Mouse (Mus musculus) neural tube, embryonic 15.5 days (tissue): ENCODE measurements at regions not wholly inside any gene's neighbourhood (a gene's known extent, or its start where the extent isn't known, plus 50 kb on each side); places are given as distances from the start of the nearest gene placed in this dataset.

Source experiments
- ATAC-seq: fragments of 200-750 bp; cut with Nextera tagmentation; 2 replicates; pipeline ENCODE4 v1.8.0; 2017; ENCODE audit warnings: mild to moderate bottlenecking, moderate TSS enrichment, moderate library complexity; ENCODE audit not compliant: low FRiP score
- H3K27ac ChIP-seq: fragments of 300-500 bp; sonication (generic); replicated peaks from 2 replicates; pipeline ENCODE4 v1.5.1; 2015; ENCODE audit warnings: mild to moderate bottlenecking, inconsistent platforms
- H3K27me3 ChIP-seq: fragments of 300-500 bp; sonication (generic); replicated peaks from 2 replicates; pipeline ENCODE4 v1.6.1; 2015; ENCODE audit warnings: inconsistent platforms
- H3K36me3 ChIP-seq: fragments of 300-500 bp; sonication (generic); 2 replicates; pipeline ENCODE4 v1.6.1; 2015; ENCODE audit warnings: inconsistent platforms
- H3K4me1 ChIP-seq: fragments of 300-500 bp; sonication (generic); 2 replicates; pipeline ENCODE4 v1.6.1; 2015; ENCODE audit warnings: inconsistent platforms
- H3K4me2 ChIP-seq: fragments of 300-500 bp; sonication (generic); 2 replicates; pipeline ENCODE4 v1.6.1; 2015; ENCODE audit warnings: inconsistent platforms, mild to moderate bottlenecking, moderate library complexity
- H3K4me3 ChIP-seq: fragments of 300-500 bp; sonication (generic); replicated peaks from 2 replicates; pipeline ENCODE4 v1.5.1; 2015; ENCODE audit warnings: mild to moderate bottlenecking, inconsistent platforms
- H3K9ac ChIP-seq: fragments of 300-500 bp; sonication (generic); replicated peaks from 2 replicates; pipeline ENCODE4 v1.6.1; 2015; ENCODE audit warnings: mild to moderate bottlenecking, inconsistent platforms
- H3K9me3 ChIP-seq: fragments of 300-500 bp; sonication (generic); replicated peaks from 2 replicates; pipeline ENCODE4 v1.6.1; 2016; ENCODE audit warnings: inconsistent platforms
- WGBS: fragments of 180-500 bp; shearing (Covaris S2); methylation state at CpG from one replicate; pipeline ENCODE4 v1.1.7; 2015; ENCODE audit warnings: mixed read lengths; 5-methylcytosine and 5-hydroxymethylcytosine counted together

DNA sequence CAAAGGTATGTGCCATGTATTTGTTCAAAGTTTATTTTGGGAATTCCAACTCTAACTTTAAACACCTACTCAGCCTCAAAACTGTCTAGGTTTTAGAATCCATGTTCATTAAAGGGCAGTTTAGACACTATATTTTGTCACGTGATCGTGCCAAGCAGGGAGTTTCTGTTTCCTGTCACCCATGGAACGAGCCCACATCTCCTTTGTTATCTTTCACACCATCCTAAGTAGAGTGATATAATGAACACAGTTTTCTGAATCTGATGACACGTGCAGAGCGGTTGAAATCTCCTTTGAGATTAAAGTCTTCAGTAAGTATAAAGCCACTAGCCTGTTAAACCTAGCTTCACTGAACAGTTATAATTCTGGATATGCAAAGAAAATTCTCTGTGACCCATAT lies 1066.1 kb downstream of the Gsdmc2 start:
- Histone ChIP-seq H3K4me1 (no peaks in the 10 kb centered on the region), H3K9me3 (no peaks in the 10 kb centered on the region), H3K4me3 (no peak overlapping the region), H3K27me3 (no peaks in the 10 kb centered on the region), H3K36me3 (no peaks in the 10 kb centered on the region), H3K4me2 (no peak overlapping the region), H3K9ac (no peak overlapping the region), H3K27ac (no peak overlapping the region)
- no peak for ATAC-seq
- WGBS: 90% methylated on average over 5 of the region's 5 CpGs

DNA sequence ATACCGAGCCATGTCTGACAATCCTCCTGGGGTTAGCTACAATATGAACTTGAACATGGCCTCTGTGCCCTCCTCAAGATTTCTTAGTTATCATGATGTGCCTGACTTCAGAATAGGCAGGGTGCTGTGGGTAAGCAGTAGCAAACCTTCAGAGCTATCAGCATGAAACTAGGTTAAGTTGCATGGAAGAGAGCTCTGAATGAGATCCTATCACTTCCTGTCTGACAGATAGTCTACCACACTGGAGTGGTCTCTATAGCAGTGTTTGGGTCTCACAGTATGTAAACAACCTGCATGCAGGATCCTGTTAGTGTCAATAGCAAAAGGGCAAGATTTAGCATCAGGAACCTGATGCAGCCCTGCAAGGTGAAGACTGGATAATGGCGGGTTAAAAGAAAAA lies 1092.3 kb downstream of the Gsdmc2 start:
- 92% methylated on average over 2 of the region's 2 CpGs for WGBS
- Histone ChIP-seq H3K4me2 (no peak overlapping the region), H3K27me3 (no peaks in the 10 kb centered on the region), H3K27ac (no peak overlapping the region), H3K9me3 (no peaks in the 10 kb centered on the region), H3K4me1 (no peaks in the 10 kb centered on the region), H3K9ac (no peak overlapping the region), H3K36me3 (no peaks in the 10 kb centered on the region), H3K4me3 (no peak overlapping the region)
- no peak for ATAC-seq

DNA sequence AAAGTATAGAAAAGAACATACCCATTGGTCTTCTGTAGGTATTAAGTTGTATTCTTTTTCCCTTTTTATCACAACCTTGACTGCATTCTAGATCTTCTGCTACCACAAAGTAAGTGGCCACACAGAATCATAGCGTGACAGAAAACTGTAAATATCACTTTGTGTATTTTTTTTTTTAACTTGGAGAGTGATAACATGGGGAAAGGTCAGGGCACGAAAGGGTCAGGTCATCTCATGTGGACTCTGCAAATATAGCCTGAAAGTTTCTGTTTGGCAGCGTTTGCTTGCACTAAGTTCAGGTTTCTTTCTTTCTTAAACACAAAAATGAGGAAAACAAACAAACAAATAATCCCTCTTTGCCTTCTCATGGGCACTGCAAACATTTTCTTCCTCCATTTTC lies 1101.1 kb downstream of the Gsdmc2 start:
- no peak overlapping the region for H3K4me2 ChIP-seq
- H3K9me3 ChIP-seq: no peaks in the 10 kb centered on the region
- no peaks in the 10 kb centered on the region for H3K36me3 ChIP-seq
- H3K4me3 ChIP-seq: no peak overlapping the region
- no peaks in the 10 kb centered on the region for H3K4me1 ChIP-seq
- no peak for ATAC-seq
- 88% methylated on average over 3 of the region's 3 CpGs for WGBS
- H3K9ac ChIP-seq: no peak overlapping the region
- no peaks in the 10 kb centered on the region for H3K27me3 ChIP-seq
- H3K27ac ChIP-seq: no peak overlapping the region

DNA sequence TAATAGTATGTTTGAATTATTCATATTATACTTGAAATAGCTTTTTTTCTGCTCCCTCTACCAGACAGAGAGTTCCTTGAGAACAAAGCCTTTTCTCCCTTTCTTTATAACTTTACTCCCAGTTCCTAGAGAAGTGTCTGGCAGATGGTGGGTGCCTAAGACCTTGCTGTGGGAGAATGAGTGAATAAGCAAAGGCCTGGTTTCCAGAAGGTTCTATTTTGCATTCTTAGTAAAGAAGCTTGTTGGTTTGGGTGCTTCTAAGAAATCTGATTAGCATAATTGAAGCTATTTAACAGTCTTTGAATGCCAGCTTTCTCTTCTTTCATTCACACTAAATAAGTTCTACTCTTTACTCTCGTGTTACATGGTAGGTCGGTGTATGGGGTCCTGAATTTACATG lies 1104.2 kb downstream of the Gsdmc2 start:
- H3K9me3 ChIP-seq: no peaks in the 10 kb centered on the region
- no peak for ATAC-seq
- 38% methylated on average over 2 of the region's 2 CpGs for WGBS

DNA sequence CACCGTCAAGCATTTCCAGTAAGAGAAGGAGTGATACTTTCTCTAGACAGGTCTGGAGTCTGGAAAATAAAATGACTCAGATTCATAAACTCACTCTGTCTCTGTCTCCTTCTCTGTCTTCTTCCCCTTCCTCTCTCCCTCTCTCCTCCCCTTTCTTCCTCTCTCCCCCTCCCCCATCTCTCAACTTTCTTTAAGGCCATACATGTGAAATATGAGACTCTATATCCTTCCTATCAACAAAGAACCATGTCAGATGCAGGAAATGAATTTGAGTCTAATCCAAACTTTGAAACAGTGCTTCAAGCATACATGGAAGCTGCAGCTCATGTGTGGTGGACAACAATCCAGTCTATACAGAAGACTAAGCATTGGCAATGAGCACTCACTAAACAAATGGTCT lies 1109.6 kb downstream of the Gsdmc2 start:
- no peak for ATAC-seq
- no peak overlapping the region for H3K4me3 ChIP-seq
- no peak overlapping the region for H3K9ac ChIP-seq
- no peaks in the 10 kb centered on the region for H3K4me1 ChIP-seq
- no peaks in the 10 kb centered on the region for H3K36me3 ChIP-seq
- no peaks in the 10 kb centered on the region for H3K9me3 ChIP-seq
- H3K27ac ChIP-seq: no peak overlapping the region
- no peaks in the 10 kb centered on the region for H3K27me3 ChIP-seq
- 89% methylated on average over 1 of the region's 1 CpGs for WGBS
- no peak overlapping the region for H3K4me2 ChIP-seq

More for the DNA sequence above, 1104.2 kb downstream of the Gsdmc2 start:
- Histone ChIP-seq H3K36me3 (no peaks in the 10 kb centered on the region), H3K27me3 (no peaks in the 10 kb centered on the region), H3K4me2 (no peak overlapping the region), H3K4me1 (no peaks in the 10 kb centered on the region), H3K9ac (no peak overlapping the region), H3K4me3 (no peak overlapping the region), H3K27ac (no peak overlapping the region)

DNA sequence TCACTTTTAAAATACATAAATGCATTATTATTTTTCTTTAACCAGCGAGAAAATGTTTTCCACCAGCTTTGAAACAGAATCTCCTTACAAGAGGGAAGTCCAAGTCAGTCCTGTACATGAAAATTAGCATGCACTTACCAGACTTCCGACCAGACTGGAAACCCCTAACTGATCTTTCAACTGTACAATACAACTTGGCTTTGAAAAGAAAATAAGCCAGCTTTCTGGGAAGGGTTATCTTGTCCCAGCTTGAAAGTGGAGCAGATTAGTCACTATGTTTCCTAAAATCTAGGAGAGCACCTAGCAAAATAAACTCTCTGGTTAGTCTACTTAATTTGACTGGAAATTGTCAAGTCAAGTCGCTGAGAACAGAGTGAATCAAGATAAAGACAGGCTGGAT lies 1110.1 kb downstream of the Gsdmc2 start:
- H3K36me3 ChIP-seq: no peaks in the 10 kb centered on the region

DNA sequence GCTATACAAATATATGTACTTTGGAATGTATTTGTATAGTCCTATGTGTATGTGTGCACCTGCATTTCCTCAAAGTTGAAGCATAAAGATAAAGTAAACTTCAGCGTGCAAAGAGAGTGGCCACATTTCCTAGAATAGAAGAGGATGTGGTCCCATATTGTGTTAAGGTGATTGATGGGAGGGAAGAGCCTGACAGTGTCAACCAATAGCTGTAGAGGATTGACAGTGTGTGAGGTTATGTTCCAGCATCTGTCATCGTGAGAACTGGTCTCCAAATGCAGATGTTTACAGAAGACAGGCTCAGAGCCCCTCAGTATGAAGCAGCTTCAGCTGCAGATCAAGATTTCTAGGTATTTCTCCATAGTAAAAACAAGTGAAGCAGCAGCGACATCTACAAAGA lies 1114.5 kb downstream of the Gsdmc2 start:
- no peak overlapping the region for H3K4me3 ChIP-seq
- H3K27ac ChIP-seq: no peak overlapping the region
- WGBS: 87% methylated on average over 3 of the region's 3 CpGs
- no peaks in the 10 kb centered on the region for H3K27me3 ChIP-seq
- no peak for ATAC-seq
- H3K9me3 ChIP-seq: no peaks in the 10 kb centered on the region
- no peaks in the 10 kb centered on the region for H3K4me1 ChIP-seq
- H3K36me3 ChIP-seq: no peaks in the 10 kb centered on the region
- H3K9ac ChIP-seq: no peak overlapping the region
- no peak overlapping the region for H3K4me2 ChIP-seq

More for the DNA sequence above, 1110.1 kb downstream of the Gsdmc2 start:
- Histone ChIP-seq H3K4me3 (no peak overlapping the region), H3K9me3 (no peaks in the 10 kb centered on the region), H3K9ac (no peak overlapping the region), H3K4me1 (no peaks in the 10 kb centered on the region), H3K27me3 (no peaks in the 10 kb centered on the region), H3K27ac (no peak overlapping the region), H3K4me2 (no peak overlapping the region)
- 84% methylated on average over 3 of the region's 3 CpGs for WGBS
- ATAC-seq: no peak

DNA sequence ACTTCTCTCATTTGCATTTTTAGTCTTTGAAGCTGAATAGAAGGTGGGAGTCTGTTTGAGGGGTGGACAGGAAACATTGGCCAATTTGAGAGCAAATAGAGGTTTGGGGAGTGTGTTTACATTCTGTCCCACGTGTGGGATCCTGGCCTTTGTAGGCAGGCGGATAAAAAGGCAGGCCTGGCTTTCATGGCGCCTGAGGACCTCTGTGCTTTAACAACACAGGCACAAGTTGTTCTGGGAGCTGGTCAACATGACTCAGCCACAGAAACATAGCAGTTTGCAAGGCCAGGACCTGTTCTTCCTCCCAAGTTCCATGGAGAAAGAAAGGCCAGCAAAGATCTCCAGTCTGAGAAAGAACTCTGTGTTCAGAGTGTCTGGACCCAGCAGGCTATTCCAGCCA lies 1130.7 kb downstream of the Gsdmc2 start:
- H3K27ac ChIP-seq: no peak overlapping the region
- no peak overlapping the region for H3K4me3 ChIP-seq
- H3K9me3 ChIP-seq: no peaks in the 10 kb centered on the region
- H3K27me3 ChIP-seq: no peaks in the 10 kb centered on the region
- H3K4me2 ChIP-seq: no peak overlapping the region
- WGBS: 71% methylated on average over 3 of the region's 3 CpGs
- H3K9ac ChIP-seq: no peak overlapping the region
- H3K4me1 ChIP-seq: no peaks in the 10 kb centered on the region
- no peak for ATAC-seq
- no peaks in the 10 kb centered on the region for H3K36me3 ChIP-seq

DNA sequence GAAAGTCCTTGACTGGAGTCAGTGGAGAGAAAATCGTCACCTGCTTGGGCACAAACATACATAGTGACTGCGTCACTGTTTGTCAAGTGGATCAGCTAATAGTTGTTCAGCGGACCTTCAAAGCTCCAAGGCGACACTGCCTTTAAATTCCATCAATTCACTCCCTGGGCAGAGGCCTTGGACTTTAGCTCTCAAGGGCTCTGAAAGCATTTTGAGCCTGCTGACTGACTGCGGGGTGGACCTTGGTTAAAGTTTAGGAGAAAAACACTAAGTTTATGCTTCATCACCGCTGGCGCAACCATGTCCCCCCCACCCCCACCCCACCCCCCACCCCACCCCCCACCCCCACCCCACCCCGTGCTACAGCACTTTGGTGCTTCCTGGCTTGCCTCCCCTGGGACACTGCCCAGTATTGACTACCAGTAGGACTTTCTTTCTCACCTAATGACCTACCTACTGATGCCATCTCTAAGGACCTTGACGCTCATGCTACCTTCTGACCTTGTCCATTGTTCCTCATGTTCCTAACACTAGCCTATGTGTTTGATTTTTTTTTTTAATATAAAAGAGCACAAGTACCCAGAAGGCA lies 1132.3 kb downstream of the Gsdmc2 start:
- Histone ChIP-seq H3K36me3 (no peaks in the 10 kb centered on the region), H3K9ac (no peak overlapping the region), H3K9me3 (no peaks in the 10 kb centered on the region), H3K27ac (no peak overlapping the region), H3K4me3 (no peak overlapping the region), H3K4me1 (no peaks in the 10 kb centered on the region), H3K4me2 (no peak overlapping the region), H3K27me3 (no peaks in the 10 kb centered on the region)
- WGBS: 87% methylated on average over 9 of the region's 9 CpGs
- no peak for ATAC-seq

DNA sequence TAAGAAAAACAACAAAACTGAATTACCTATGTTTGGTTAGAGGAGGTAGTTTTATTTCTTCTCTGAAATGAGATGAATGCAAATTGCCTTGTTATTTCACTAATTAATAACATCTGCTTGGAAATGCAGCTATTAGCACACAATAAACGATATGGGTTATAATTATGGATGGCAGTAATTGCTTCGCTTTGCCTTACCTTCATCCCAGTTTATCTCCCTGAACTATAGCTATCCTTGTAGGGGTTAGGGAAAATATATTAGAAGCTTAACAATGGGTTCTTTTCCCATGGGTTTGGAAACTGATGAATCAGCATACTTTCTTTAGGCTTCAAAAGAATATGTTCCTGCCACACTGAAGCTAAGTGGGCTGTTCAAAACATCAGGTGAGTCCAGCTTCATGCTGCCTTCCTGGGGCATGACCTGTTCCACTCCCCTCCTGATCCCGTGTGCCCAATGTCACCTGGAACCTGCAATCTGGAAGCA lies 1132.9 kb downstream of the Gsdmc2 start:
- Histone ChIP-seq H3K9me3 (no peaks in the 10 kb centered on the region), H3K4me3 (no peak overlapping the region), H3K4me1 (no peaks in the 10 kb centered on the region), H3K4me2 (no peak overlapping the region), H3K36me3 (no peaks in the 10 kb centered on the region), H3K27ac (no peak overlapping the region), H3K9ac (no peak overlapping the region), H3K27me3 (no peaks in the 10 kb centered on the region)
- WGBS: 55% methylated on average over 3 of the region's 3 CpGs
- ATAC-seq: no peak

DNA sequence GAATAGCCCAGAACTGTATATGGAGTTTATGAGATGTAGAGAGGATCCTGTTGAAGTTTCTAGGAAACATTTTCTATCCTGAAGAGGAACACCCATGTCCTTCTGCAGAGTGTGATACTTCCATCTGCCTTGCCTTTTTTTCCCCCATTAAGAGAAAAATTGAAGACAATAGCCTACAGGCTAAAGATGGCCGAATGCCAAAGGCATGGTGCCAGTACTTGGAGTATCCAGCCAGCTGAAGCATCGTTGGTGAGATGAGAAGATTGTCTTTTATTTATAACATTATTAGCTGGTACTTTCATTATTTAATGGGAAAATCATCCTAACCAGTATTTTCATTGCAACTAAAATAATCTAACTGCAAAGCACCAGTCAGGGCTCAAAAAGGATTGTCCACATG lies 1135.4 kb downstream of the Gsdmc2 start:
- no peaks in the 10 kb centered on the region for H3K4me1 ChIP-seq
- WGBS: 64% methylated on average over 2 of the region's 2 CpGs

DNA sequence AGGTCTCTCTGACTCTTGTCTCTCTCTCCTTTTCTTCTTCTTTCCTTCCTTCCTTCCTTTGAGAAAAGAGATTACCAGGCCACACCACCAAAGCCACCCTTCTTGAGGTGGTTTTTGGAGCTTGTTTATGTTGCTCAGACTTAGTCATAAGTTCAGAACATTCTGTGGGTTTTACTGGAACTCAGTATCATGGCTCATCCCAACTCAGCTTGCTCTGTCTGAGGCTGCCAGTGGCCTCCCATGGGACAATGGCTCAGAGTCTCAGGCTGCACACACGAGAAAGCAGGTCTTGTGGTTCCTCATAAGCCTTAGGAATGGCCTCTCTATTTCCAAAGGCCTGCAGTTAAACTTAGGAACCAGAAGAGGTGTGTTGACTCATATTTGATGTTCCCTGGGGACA lies 1146.4 kb downstream of the Gsdmc2 start:
- 79% methylated on average over 1 of the region's 1 CpGs for WGBS
- no peaks in the 10 kb centered on the region for H3K36me3 ChIP-seq
- H3K4me2 ChIP-seq: no peak overlapping the region
- no peak overlapping the region for H3K9ac ChIP-seq
- no peaks in the 10 kb centered on the region for H3K9me3 ChIP-seq
- no peak overlapping the region for H3K27ac ChIP-seq
- ATAC-seq: no peak
- H3K27me3 ChIP-seq: no peaks in the 10 kb centered on the region
- no peaks in the 10 kb centered on the region for H3K4me1 ChIP-seq
- H3K4me3 ChIP-seq: no peak overlapping the region

More for the DNA sequence above, 1135.4 kb downstream of the Gsdmc2 start:
- no peaks in the 10 kb centered on the region for H3K27me3 ChIP-seq
- no peak overlapping the region for H3K9ac ChIP-seq
- no peak overlapping the region for H3K4me2 ChIP-seq
- no peak overlapping the region for H3K4me3 ChIP-seq
- H3K36me3 ChIP-seq: no peaks in the 10 kb centered on the region
- no peak for ATAC-seq
- H3K9me3 ChIP-seq: no peaks in the 10 kb centered on the region
- H3K27ac ChIP-seq: no peak overlapping the region

DNA sequence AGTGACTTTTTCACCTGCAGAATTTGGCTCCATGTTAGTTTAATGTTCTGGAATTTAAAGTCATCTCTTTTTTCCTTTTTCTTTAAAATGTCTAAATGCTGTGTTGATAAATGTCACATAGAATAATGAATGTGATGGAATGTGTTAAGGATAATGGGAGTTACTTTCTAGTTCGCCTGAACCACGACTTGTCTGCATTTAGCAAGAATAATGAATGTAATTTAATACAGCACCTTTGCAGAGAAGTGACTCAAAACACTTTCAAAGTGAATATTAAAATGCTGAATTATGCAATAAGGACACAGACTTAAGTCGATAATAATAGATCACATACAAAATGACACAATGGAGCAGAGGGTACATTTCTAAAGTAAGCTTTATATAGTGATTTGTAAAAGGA lies 1150.2 kb downstream of the Gsdmc2 start:
- Histone ChIP-seq H3K4me2 (no peak overlapping the region), H3K4me3 (no peak overlapping the region), H3K36me3 (no peaks in the 10 kb centered on the region), H3K4me1 (no peaks in the 10 kb centered on the region), H3K27me3 (no peaks in the 10 kb centered on the region), H3K27ac (no peak overlapping the region), H3K9me3 (no peaks in the 10 kb centered on the region), H3K9ac (no peak overlapping the region)
- ATAC-seq: no peak
- 46% methylated on average over 3 of the region's 3 CpGs for WGBS
